Mouse (Mus musculus): ENCODE measurements at regions not wholly inside any gene's neighbourhood (a gene's known extent, or its start where the extent isn't known, plus 50 kb on each side); places are given as distances from the start of the nearest gene placed in this dataset.

- no peak for TF ChIP-seq POLR2A (IDR thresholded peaks at IDR 0.05; ENCODE audit: borderline replicate concordance, insufficient read depth, low read length)
- TF ChIP-seq CTCF (IDR thresholded peaks at IDR 0.05; ENCODE audit: borderline replicate concordance, insufficient read depth, low read depth, low read length): no peak
Observed at GRCm38 (mm10) chr16:69515122-69515521, 348.4 kb downstream of the Speer2 start.

Measured in cerebellum, adult 2 months (tissue).